Mouse (Mus musculus): ENCODE results near the gene Dennd4a.

- no peak for TF ChIP-seq GATA1 (IDR thresholded peaks at IDR 0.05; ENCODE audit: low read length)
- peak; percentile 41; the same call in 1 of the 3 replicates for TF ChIP-seq TAL1 (IDR thresholded peaks at IDR 0.05; ENCODE audit: low read length)
Measured at GRCm38 (mm10) chr9:64953190-64953589, 142.1 kb downstream of the Dennd4a start.
